Mouse (Mus musculus) myocyte (in vitro differentiated cells): ENCODE results near the gene Rpl35a.

ENCODE experiments used
- CEBPB ChIP-seq: IDR thresholded peaks from 2 replicates; pipeline ENCODE4 v1.6.1; 2011; ENCODE audit warnings: mild to moderate bottlenecking, moderate library complexity; ENCODE audit not compliant: poor library complexity, insufficient read depth, severe bottlenecking
- E2F4 ChIP-seq: IDR thresholded peaks from one replicate; pipeline ENCODE4 v1.6.1; 2011; ENCODE audit warnings: mild to moderate bottlenecking, control low read depth, moderate library complexity; ENCODE audit not compliant: insufficient read depth
- MAX ChIP-seq: IDR thresholded peaks from one replicate; pipeline ENCODE4 v1.6.1; 2011; ENCODE audit warnings: low read depth, mild to moderate bottlenecking, control low read depth
- MYOD1 ChIP-seq, 3 experiments: IDR thresholded peaks; one replicate each; pipeline ENCODE4 v1.6.1; 2011; ENCODE audit warnings: control low read depth in 2 of 3, low read depth in 2 of 3, mild to moderate bottlenecking in 2 of 3, moderate library complexity in 1 of 3; ENCODE audit not compliant: insufficient read length in 2 of 3, control insufficient read depth in 1 of 3
- MYOG ChIP-seq, 3 experiments: IDR thresholded peaks; one replicate each; pipeline ENCODE4 v1.6.1; 2011; ENCODE audit warnings: control low read depth in 2 of 3, low read depth in 2 of 3, mild to moderate bottlenecking in 2 of 3; ENCODE audit not compliant: insufficient read length in 2 of 3, control insufficient read depth in 1 of 3, insufficient read depth in 1 of 3
- POLR2A ChIP-seq: IDR thresholded peaks from one replicate; pipeline ENCODE4 v1.6.1; 2011; ENCODE audit warnings: low read depth, mild to moderate bottlenecking, control low read depth, moderate library complexity; ENCODE audit not compliant: insufficient read length
- POLR2AphosphoS2 ChIP-seq: IDR thresholded peaks from one replicate; pipeline ENCODE4 v1.6.1; 2011; ENCODE audit warnings: low read depth, control low read depth; ENCODE audit not compliant: insufficient read length
- REST ChIP-seq: IDR thresholded peaks from one replicate; pipeline ENCODE4 v1.6.1; 2011; ENCODE audit warnings: mild to moderate bottlenecking, control low read depth, moderate library complexity; ENCODE audit not compliant: insufficient read depth, insufficient read length
- SRF ChIP-seq: IDR thresholded peaks from one replicate; pipeline ENCODE4 v1.6.1; 2011; ENCODE audit warnings: low read depth; ENCODE audit not compliant: control insufficient read depth, insufficient read length
- TCF12 ChIP-seq: IDR thresholded peaks from one replicate; pipeline ENCODE4 v1.6.1; 2011; ENCODE audit warnings: mild to moderate bottlenecking, control low read depth; ENCODE audit not compliant: poor library complexity, insufficient read depth, severe bottlenecking
- TCF3 ChIP-seq: IDR thresholded peaks from one replicate; pipeline ENCODE4 v1.6.1; 2011; ENCODE audit warnings: low read depth, control low read depth; ENCODE audit not compliant: insufficient read length
- USF1 ChIP-seq: IDR thresholded peaks from one replicate; pipeline ENCODE4 v1.6.1; 2011; ENCODE audit warnings: low read depth, mild to moderate bottlenecking, control low read depth, moderate library complexity

- no peak for TF ChIP-seq TCF12
- TF ChIP-seq POLR2A: no peak
- TF ChIP-seq CEBPB: no peak
- no peak for TF ChIP-seq MYOD1 (IDR thresholded peaks at IDR 0.05; ENCODE audit: control insufficient read depth in 1 of 3, insufficient read length in 2 of 3, low read depth in 2 of 3)
- TF ChIP-seq REST: no peak
- no peak for TF ChIP-seq MAX
- TF ChIP-seq POLR2AphosphoS2: no peak
- TF ChIP-seq SRF: no peak
- TF ChIP-seq MYOG (IDR thresholded peaks at IDR 0.05; ENCODE audit: control insufficient read depth in 1 of 3, insufficient read depth in 1 of 3, insufficient read length in 2 of 3, low read depth in 2 of 3): no peak
- TF ChIP-seq E2F4: no peak
- TF ChIP-seq TCF3: no peak
- TF ChIP-seq USF1: no peak
Observed at GRCm38 (mm10) chr16:33059471-33059870, 3.2 kb downstream of the Rpl35a start.
